Mouse (Mus musculus) mammary gland, adult 2 months (tissue): Measurements from ENCODE around the gene Gm28048. TPM values are rescaled to one million over a fixed set of nuclear protein-coding genes. Genes with fewer than 3 reads are reported as not detected.

Source experiments
- polyA plus RNA-seq: library from polyadenylated mRNA; depleted of rRNA; stranded (reverse); fragments of >200 nt; gene quantifications from 2 replicates; pipeline ENCODE4 v1.2.3, GENCODE M21; 2012; ENCODE audit warnings: low replicate concordance; rRNA removed

Gene Gm28048
- polyA plus RNA-seq, result 2.7 TPM in 1 of 2 replicates, not detected in the other

DNA sequence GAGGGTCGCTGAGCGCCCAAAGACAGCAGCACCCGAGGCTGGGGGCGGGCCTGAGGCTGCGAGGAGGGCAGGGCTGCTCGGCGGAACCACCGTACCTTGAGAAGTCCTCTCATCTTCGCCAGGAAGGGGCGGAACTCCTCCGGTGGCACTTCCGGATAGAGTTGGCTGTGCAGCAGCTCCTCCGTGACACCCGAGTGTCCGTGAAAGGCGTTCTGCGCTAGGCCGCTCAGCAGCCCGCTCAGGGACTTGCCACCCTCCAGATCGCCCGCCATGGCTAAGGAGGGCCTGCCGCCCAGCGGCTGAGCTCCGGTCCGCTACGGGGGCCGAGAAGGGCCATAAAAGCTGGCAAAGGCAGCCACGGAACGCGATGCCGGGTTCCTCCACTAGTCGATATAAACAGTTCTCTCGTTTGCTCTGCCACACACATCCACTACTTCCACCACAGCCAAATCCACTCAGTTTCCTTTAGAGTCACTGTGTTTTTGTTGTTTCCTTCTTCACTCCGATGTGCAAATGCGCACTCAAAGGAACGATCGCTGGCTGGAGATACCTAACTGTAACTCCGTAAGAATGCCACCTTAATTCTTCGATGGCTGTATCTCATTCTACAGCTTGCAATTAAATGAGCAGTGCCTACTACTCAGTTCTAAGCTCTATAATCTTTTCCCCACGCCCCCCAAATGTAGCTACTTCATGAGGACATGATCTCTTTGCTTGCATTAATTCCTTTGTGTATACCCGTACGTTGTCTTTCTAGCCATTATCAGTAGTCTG is at the start of gene Gm28048, which contains the start of gene Commd1:
Gene Gm28048, minus strand, starts transcription at position 107 of the 774 bp plus-strand sequence.
Gene Commd1, minus strand, starts transcription at position 399 of the 774 bp plus-strand sequence.

DNA sequence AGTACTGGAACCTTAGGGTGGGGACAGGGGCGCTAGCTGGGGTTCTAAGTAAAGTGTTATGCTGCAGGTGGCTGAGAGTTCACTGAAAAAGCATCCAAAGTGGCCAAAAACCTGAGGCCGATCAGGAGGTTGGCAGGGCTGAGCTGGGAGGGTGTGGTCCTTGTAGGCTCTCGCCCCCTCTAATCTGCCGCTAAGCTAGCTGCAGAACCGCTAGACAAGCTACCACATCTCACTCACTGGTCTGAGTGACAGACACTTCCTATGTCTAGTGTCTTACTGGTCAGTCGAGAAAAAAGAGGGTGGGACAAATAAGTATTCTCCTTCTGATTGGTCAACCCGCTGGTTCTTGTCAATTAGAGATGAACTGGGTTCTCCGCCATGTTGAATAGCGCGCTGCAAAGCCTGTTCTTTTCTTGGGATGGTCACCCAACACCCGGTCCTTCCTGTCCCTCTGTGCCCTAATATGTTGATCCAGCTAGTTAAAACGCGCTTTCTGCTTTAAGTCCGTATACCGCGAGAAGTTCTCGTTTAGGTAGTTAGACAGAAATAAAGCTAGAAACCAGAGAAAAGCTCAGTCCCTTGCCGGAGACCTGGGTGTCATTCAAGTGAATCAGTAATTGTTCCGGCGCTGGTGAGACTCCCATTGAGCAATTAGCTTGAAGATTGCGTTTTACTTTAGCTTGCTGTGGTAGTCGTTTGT is 25.7 kb upstream of the Gm28048 start, which contains the start of gene Fam161a:
Gene Fam161a, plus strand, starts transcription at position 51 of the 700 bp plus-strand sequence.

DNA sequence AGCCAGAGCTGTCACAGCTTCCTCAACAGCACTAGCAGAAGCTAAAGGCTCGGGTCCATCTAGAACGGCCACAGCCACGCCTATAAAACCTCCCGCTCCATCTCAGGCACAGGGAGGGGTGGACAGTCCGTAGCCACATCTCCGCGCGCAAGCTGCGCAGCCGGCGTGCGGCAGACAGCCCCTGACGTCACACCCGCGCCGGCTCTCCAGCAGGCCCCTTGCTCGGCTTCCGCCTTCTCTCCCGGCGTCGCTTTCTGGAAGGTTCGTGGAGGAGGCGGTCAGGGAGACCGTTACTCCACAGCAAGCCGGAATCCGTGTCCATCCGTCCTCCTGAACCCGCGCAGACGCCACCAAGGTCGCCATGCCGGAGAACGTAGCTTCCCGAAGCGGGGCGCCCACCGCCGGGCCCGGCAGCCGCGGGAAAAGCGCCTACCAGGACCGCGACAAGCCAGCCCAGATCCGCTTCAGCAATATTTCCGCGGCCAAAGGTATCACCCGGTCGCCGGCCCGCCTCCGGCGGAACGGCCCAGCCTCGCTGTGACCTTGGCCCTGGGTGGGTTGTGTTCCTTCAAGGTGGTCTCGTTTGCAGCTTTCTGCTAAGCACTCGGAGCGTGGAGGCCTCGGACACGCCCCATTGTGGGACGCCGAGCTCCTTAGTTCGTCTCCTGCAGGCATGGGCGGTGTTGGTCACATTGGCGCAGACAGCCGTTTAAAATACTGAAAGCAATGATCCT is 8.7 kb upstream of the Gm28048 start, which contains the start of gene Cct4:
Gene Cct4, plus strand, starts transcription at position 127 of the 734 bp plus-strand sequence.

DNA sequence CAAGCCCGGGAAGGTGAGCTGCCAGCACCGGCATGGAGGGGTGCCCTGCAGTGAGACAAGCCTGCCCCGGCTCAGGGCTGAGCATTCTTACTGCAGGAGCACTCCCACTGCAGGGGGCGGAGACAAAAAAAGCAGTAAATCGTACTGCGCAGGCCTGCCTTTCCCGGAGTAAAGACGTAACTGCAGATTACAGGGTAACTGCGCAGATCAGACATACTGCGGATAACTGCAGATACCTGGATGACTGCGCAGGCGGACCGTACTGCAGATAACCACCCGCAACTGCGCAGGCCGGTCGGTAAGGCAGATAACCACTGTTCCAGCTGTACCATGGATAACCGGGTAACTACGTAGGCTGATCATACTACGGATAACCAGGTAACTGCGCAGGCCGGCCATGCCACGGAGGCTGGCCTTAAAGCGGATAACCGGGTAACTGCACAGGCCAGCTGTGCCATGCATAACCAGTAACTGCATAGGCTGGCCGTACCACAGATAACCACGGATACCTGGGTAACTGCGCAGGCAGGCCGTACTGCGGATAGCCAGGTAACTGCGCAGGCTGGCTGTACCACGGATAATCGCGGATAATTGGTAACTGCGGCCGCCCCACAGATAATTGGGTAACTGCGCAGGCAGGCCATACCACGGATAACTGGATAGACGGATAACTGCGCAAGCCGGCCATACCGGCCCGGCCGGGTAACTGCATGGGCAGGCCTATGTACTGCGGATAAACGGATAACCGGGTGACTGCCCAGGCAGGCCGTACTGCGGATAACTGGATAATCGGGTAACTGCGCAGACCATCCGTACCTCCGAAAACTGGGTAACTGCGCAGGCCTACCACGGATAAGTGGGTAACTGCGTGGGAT is 9.8 kb downstream of the Gm28048 start, which contains the start of gene Zrsr1:
Gene Zrsr1, plus strand, starts transcription at position 171 of the 875 bp plus-strand sequence.

DNA sequence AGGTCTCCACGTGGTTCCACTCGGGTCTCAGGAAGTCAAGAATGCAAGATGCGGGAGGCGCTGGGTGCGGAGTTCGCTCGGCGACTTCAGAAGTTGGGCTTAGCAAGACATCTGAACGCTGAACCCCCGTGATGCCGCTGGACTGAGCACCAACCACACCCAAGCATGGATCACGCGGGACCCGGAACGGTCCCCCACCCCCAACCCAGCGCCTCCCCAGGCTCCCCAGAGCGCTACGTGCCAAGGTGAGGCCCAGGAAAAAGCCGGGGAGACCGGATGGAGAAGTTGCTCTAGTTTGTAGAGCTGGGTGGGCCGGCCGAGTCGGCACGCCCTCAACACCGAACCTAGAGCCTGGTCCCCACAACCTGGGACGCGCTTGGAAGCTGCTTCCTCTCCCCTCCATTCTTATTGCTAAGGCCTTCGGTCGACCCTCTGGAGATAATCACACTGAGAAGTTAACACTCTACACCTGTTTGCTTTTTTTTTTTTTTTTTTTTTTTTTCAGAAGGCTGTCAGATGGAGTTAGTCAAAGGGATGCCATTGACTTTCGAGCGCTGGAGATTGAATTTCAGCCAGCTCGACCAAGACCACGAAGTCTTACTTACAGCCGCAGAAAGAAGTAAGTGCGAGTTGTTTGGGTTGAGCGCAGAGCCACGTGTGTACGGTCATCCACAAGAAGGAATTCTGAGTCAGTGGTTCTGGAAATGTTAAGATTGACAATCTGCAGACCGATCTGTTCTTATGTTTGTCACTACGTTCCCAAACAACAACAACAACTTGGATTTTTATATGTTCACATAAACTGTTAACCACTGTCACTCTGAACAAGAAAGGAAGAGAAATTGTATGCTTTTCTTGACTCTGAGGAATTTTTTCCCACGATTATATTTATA is 121.3 kb downstream of the Gm28048 start, which contains the start of gene B3gnt2:
Gene B3gnt2, minus strand, starts transcription at position 627 of the 893 bp plus-strand sequence.

Other genes with a start within 250 kb of the Gm28048 start
- 11.2 and 12.7 TPM in 2 replicates for gene B3gnt2, start 121.1 kb downstream of the Gm28048 start, polyA plus RNA-seq
- 5.9 and 6.8 TPM in 2 replicates for gene Zrsr1, start 10.1 kb downstream of the Gm28048 start, polyA plus RNA-seq
- gene Commd1, start 292 bp upstream of the Gm28048 start, polyA plus RNA-seq, result 4.0 and 12.3 TPM in 2 replicates
- 65.1 and 281 TPM in 2 replicates for gene Cct4, start 8.4 kb upstream of the Gm28048 start, polyA plus RNA-seq
- gene Fam161a, start 25.4 kb upstream of the Gm28048 start, polyA plus RNA-seq, result 0.63 and 2.3 TPM in 2 replicates